Mouse (Mus musculus) brain, embryonic 14.5 days (tissue): ENCODE measurements around the gene Rgs12. TPM values are rescaled to one million over a fixed set of nuclear protein-coding genes. Genes with fewer than 3 reads are reported as not detected.

Experiments used
- DNase-seq: peaks from one replicate; pipeline ENCODE4 v3.0.0-alpha.2; 2011; ENCODE audit warnings: low read depth
- CTCF ChIP-seq: fragments of 200-500 bp; IDR thresholded peaks from 2 replicates; pipeline ENCODE4 v1.5.1; 2012; ENCODE audit warnings: inconsistent platforms, mild to moderate bottlenecking, moderate library complexity, borderline replicate concordance; ENCODE audit not compliant: insufficient read depth, insufficient read length; ENCODE audit errors: extremely low read depth
- POLR2A ChIP-seq: fragments of 200-500 bp; IDR thresholded peaks from 2 replicates; pipeline ENCODE4 v1.6.1; 2012; ENCODE audit warnings: mild to moderate bottlenecking, inconsistent platforms, borderline replicate concordance; ENCODE audit not compliant: poor library complexity, insufficient read depth, insufficient read length, severe bottlenecking; ENCODE audit errors: extremely low read depth
- polyA plus RNA-seq: library from polyadenylated mRNA; depleted of rRNA; stranded (reverse); fragments of >200 nt; gene quantifications from 2 replicates; pipeline ENCODE4 v1.2.3, GENCODE M21; 2012; rRNA removed

Rgs12 gene
- polyA plus RNA-seq, 1 experiment: 60.9 TPM

DNA sequence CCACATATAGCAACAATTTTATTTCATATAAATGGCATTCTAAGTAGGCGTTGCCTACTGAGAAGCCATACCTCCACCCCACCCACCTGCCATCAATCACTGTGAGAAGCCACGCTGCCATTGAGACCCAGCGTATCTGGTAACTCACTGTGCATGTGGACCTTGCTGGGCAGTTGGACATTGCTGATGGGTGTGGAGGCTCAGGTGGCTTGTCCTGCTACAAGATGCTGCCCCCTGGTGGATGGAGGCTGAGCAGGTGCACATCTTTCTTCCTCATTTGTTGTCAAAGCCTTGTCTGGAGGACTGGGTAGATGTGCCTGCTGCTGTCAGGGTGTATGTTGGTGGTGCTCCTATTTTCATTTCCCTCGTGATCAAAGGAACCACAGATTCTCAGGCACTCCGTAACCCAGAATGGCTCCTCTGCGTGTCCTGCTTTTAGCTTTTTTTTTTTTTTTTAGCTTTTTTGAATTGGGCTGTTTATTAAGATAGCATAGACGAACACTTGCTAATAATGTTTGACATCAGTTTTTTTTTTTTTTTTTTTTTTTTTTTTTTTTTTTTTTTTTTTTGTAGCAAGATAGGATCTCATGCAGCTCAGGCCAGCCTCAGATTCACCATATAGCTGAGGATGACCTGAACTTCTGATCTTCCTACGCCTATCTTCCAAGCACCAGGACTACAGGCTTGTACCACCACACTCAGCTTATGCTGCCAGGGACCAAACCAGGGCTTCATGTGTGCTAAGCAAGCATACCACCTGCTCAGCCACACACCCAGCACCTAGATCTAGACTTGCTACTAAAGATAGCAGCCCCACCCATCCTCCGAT lies 139.8 kb downstream of the Rgs12 start:
- DNase-seq: peak; percentile 62

More for the DNA sequence above, 139.8 kb downstream of the Rgs12 start:
- no peak for TF ChIP-seq POLR2A
- peak; percentile 66 for TF ChIP-seq CTCF

Other genes starting within 250 kb of the Rgs12 start
- gene Htt, start 187.7 kb upstream of the Rgs12 start, polyA plus RNA-seq: 28.2 and 32.2 TPM in 2 replicates
- 8.2 and 9.0 TPM in 2 replicates for gene Msantd1, start 41.4 kb upstream of the Rgs12 start, polyA plus RNA-seq
- gene Hgfac, start 92.1 kb downstream of the Rgs12 start, polyA plus RNA-seq: 2.8 and 3.5 TPM in 2 replicates
- 9.2 and 10.2 TPM in 2 replicates for gene Dok7, start 107.3 kb downstream of the Rgs12 start, polyA plus RNA-seq
- 46.7 and 59.3 TPM in 2 replicates for gene Lrpap1, start 156.3 kb downstream of the Rgs12 start, polyA plus RNA-seq